31 mouse cellular contexts compared by ENCODE assay signal in the genomic region with DNA sequence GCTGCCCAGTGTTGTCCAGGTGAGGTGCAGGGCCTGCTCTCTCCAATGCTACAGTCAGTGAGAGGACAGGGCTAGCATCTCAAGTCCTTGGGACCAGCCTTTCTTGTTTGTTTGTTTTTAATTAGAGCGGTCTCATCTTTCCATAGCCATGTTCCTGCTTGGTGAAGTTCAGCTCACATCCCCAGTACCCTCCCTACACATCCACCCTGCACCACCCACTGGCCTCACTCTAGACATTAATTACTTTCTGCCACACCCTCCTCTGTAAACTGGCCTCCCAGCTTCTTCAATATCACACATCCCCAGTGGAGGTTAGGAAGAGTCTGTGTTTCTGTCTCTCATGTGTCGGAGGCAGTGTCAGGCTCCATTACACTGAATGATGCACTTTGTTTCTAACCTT. TPM values are rescaled to one million over a fixed set of nuclear protein-coding genes. Genes with fewer than 3 reads are reported as not detected.
"Had no signal": no experiment of that assay in that cellular context is flagged by ENCODE, and none has a peak within 500 bp of the region (broad histone marks: within the 10 kb centered on the region; RNA-seq: fewer than 3 reads in every experiment).

No protein-coding gene starts in this region.

- DNase-seq: gastrocnemius, adult 2 months; gastrocnemius, postnatal 10 days; gastrocnemius, postnatal 25 days; heart, adult 18-20 months; heart, postnatal 10 days; heart, postnatal 4 days; kidney, adult 18-20 months; kidney, adult 9 months; kidney, postnatal 10 days; kidney, postnatal 36 days; layer of hippocampus, adult 9-11 months; layer of hippocampus, postnatal 36 days; left cerebral cortex, postnatal 4 days had no signal

- H3K9me3 ChIP-seq: heart, embryonic 10.5 days; hindbrain, embryonic 10.5 days; hindbrain, embryonic 12.5 days; limb, embryonic 13.5 days; limb, embryonic 15.5 days; liver, embryonic 12.5 days had no signal

- H3K4me2 ChIP-seq: heart, embryonic 12.5 days; hindbrain, embryonic 12.5 days; hindbrain, embryonic 14.5 days; limb, embryonic 13.5 days; limb, embryonic 15.5 days; liver, embryonic 12.5 days had no signal

- H3K9ac ChIP-seq: heart, embryonic 12.5 days; hindbrain, embryonic 12.5 days; hindbrain, embryonic 14.5 days; limb, embryonic 13.5 days; limb, embryonic 15.5 days; liver, embryonic 12.5 days; liver, embryonic 14.5 days had no signal

- H3K4me3 ChIP-seq: gastrocnemius, adult 2 months; heart, embryonic 10.5 days; heart, embryonic 12.5 days; hindbrain, embryonic 10.5 days; hindbrain, embryonic 12.5 days; limb, embryonic 13.5 days; limb, embryonic 15.5 days; liver, embryonic 12.5 days had no signal

- H3K4me1 ChIP-seq: hindbrain, embryonic 10.5 days; limb, embryonic 13.5 days; limb, embryonic 15.5 days had no signal

- H3K36me3 ChIP-seq: heart, embryonic 10.5 days; heart, embryonic 12.5 days; hindbrain, embryonic 10.5 days; hindbrain, embryonic 12.5 days; limb, embryonic 13.5 days; limb, embryonic 15.5 days; liver, embryonic 12.5 days had no signal

- H3K27ac ChIP-seq: gastrocnemius, adult 2 months; heart, embryonic 10.5 days; hindbrain, embryonic 10.5 days; hindbrain, embryonic 12.5 days; hindbrain, embryonic 14.5 days; limb, embryonic 13.5 days; limb, embryonic 15.5 days; liver, embryonic 12.5 days; liver, embryonic 14.5 days had no signal

- H3K27me3 ChIP-seq: heart, embryonic 12.5 days; hindbrain, embryonic 12.5 days; limb, embryonic 13.5 days; limb, embryonic 15.5 days had no signal

- ATAC-seq: hindbrain, embryonic 16.5 days; inflammation-experienced regulatory T-cells, adult 6 months; liver, embryonic 12.5 days had no signal

RNA-seq across cellular contexts. Expression of a gene that starts 6.0 kb away (rescaled TPM):
- polyA plus RNA-seq: frontal cortex, adult 2 months; heart, embryonic 14.5 days; inflammation-experienced regulatory T-cells, adult 6 months; limb, embryonic 11.5 days had no signal

RNA-seq across cellular contexts. Expression of a gene that starts 19.0 kb away (rescaled TPM):
- polyA plus RNA-seq: inflammation-experienced regulatory T-cells, adult 6 months had no signal

RNA-seq across cellular contexts. Expression of a gene that starts 22.7 kb away (rescaled TPM):
- polyA plus RNA-seq: heart, embryonic 10.5 days; heart, embryonic 12.5 days; heart, embryonic 14.5 days; heart, embryonic 16.5 days; hindbrain, embryonic 10.5 days; hindbrain, embryonic 12.5 days; hindbrain, embryonic 14.5 days; hindbrain, embryonic 16.5 days; inflammation-experienced regulatory T-cells, adult 6 months; large intestine, adult 2 months; limb, embryonic 11.5 days; limb, embryonic 13.5 days; limb, embryonic 15.5 days; liver, adult 2 months; liver, embryonic 12.5 days; liver, embryonic 14.5 days; liver, embryonic 16.5 days had no signal

RNA-seq across cellular contexts. Expression of a gene that starts 34.8 kb away (rescaled TPM):
- polyA plus RNA-seq: heart, embryonic 12.5 days; heart, embryonic 14.5 days; heart, embryonic 16.5 days; hindbrain, embryonic 10.5 days; hindbrain, embryonic 12.5 days; hindbrain, embryonic 14.5 days; hindbrain, embryonic 16.5 days; inflammation-experienced regulatory T-cells, adult 6 months; limb, embryonic 11.5 days; limb, embryonic 13.5 days; limb, embryonic 15.5 days had no signal
